Mouse (Mus musculus): ENCODE measurements around the gene Cilp2. TPM values are rescaled to one million over a fixed set of nuclear protein-coding genes. Genes with fewer than 3 reads are reported as not detected.

Cilp2 gene
- polyA plus RNA-seq, 1 experiment from 2014 or later, result 4.9 TPM

- no peaks in the 10 kb centered on the region; the same call in none of the 2 replicates for H3K36me3 ChIP-seq (ENCODE audit: control insufficient read depth, insufficient read depth)
- H3K4me3 ChIP-seq (replicated peaks; ENCODE audit: low read length), result no peak overlapping the region
- 87% methylated on average over 11 of the region's 11 CpGs for WGBS
- H3K27ac ChIP-seq (ENCODE audit: low read length), result no peak overlapping the region
- H3K9ac ChIP-seq (replicated peaks; ENCODE audit: low read depth, low read length), result no peak overlapping the region
- ATAC-seq, result no peak
- H3K4me1 ChIP-seq (replicated peaks; ENCODE audit: control insufficient read depth, insufficient read depth, low read length), result no peaks in the 10 kb centered on the region
- H3K9me3 ChIP-seq (ENCODE audit: control insufficient read depth, low read length), result no peaks in the 10 kb centered on the region
- H3K4me2 ChIP-seq (ENCODE audit: low read length), result no peak overlapping the region
- no peaks in the 10 kb centered on the region for H3K27me3 ChIP-seq (replicated peaks; ENCODE audit: control insufficient read depth, insufficient read depth, low read length)
Observed at GRCm38 (mm10) chr8:69870003-69870765, 17.3 kb downstream of the Cilp2 start.

- Histone ChIP-seq H3K4me1 (replicated peaks; ENCODE audit: control insufficient read depth, insufficient read depth, low read length) (no peaks in the 10 kb centered on the region), H3K27ac (ENCODE audit: low read length) (no peak overlapping the region), H3K4me2 (ENCODE audit: low read length) (no peak overlapping the region), H3K36me3 (ENCODE audit: control insufficient read depth, insufficient read depth) (no peaks in the 10 kb centered on the region; the same call in none of the 2 replicates), H3K9me3 (ENCODE audit: control insufficient read depth, low read length) (no peaks in the 10 kb centered on the region), H3K27me3 (replicated peaks; ENCODE audit: control insufficient read depth, insufficient read depth, low read length) (no peaks in the 10 kb centered on the region), H3K4me3 (replicated peaks; ENCODE audit: low read length) (no peak overlapping the region), H3K9ac (replicated peaks; ENCODE audit: low read depth, low read length) (no peak overlapping the region)
- no peak for ATAC-seq
- WGBS, result 88% methylated on average over 5 of the region's 5 CpGs
Observed at GRCm38 (mm10) chr8:69867696-69868326, 19.7 kb downstream of the Cilp2 start.

- WGBS, result 83% methylated on average over 5 of the region's 5 CpGs
- Histone ChIP-seq H3K27me3 (replicated peaks; ENCODE audit: control insufficient read depth, insufficient read depth, low read length) (no peaks in the 10 kb centered on the region), H3K9me3 (ENCODE audit: control insufficient read depth, low read length) (no peaks in the 10 kb centered on the region), H3K4me2 (ENCODE audit: low read length) (no peak overlapping the region), H3K9ac (replicated peaks; ENCODE audit: low read depth, low read length) (no peak overlapping the region), H3K4me1 (replicated peaks; ENCODE audit: control insufficient read depth, insufficient read depth, low read length) (no peaks in the 10 kb centered on the region), H3K36me3 (ENCODE audit: control insufficient read depth, insufficient read depth) (peaks cover under 1% of the 10 kb centered on the region; the same call in 1 of the 2 replicates), H3K27ac (ENCODE audit: low read length) (no peak overlapping the region), H3K4me3 (replicated peaks; ENCODE audit: low read length) (no peak overlapping the region)
- no peak for ATAC-seq
Observed at GRCm38 (mm10) chr8:69864180-69864579, 23.3 kb downstream of the Cilp2 start.

DNA sequence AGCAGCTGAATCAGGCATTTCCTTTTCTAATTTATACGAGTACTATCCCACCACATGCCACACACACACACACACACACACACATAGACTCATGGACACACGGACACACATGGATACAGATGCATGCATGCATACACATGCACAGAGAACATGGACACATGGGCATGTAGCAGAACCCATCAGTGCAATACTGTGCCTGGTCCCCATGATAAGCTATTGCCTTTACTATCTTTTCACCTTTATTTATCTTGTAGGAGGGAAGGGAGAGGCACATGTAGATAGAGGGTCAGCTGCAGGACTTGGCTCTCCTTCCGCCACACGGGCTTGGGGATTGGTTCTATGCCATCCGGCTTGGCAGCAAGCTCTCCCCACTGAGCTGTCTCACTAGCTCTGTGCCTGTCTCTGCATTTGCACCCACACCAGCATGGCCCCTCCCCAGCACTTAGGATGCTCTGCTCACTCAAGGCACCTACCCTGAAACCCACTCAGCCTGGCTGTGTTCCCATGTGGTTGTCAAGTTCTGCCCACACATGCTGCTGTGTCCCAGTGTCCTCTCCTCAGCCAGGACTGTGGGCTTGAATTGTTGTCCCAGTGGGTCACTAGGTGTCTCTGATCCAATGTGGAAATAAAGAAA lies 24.0 kb downstream of the Cilp2 start:
- no peak overlapping the region for H3K4me3 ChIP-seq (replicated peaks; ENCODE audit: low read length)
- no peak overlapping the region for H3K4me2 ChIP-seq (ENCODE audit: low read length)
- no peak overlapping the region for H3K27ac ChIP-seq (ENCODE audit: low read length)
- ATAC-seq, result no peak
- no peaks in the 10 kb centered on the region for H3K4me1 ChIP-seq (replicated peaks; ENCODE audit: control insufficient read depth, insufficient read depth, low read length)
- 87% methylated on average over 5 of the region's 5 CpGs for WGBS
- H3K9me3 ChIP-seq (ENCODE audit: control insufficient read depth, low read length), result no peaks in the 10 kb centered on the region
- H3K36me3 ChIP-seq (ENCODE audit: control insufficient read depth, insufficient read depth), result peaks cover 2% of the 10 kb centered on the region; the same call in 1 of the 2 replicates
- no peak overlapping the region for H3K9ac ChIP-seq (replicated peaks; ENCODE audit: low read depth, low read length)
- H3K27me3 ChIP-seq (replicated peaks; ENCODE audit: control insufficient read depth, insufficient read depth, low read length), result no peaks in the 10 kb centered on the region

DNA sequence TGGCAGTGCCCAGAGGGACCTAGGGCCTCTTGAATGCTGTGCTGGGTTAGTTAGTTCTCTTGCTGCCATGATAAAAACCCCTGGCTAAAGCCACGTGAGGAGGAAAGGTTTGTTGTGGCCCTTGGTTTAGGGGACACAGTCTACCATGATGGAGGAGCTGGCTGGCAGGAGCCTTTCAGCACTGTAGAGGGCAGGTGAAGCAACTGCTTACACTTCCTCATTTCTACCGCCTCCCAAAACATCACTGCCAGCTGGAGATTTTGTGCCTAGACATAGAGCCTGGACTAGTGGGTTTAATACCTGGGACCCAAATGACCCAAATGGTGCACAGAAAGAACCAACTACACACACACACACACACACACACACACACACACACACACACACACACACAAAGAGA lies 26.2 kb downstream of the Cilp2 start:
- Histone ChIP-seq H3K4me1 (replicated peaks; ENCODE audit: control insufficient read depth, insufficient read depth, low read length) (no peaks in the 10 kb centered on the region), H3K9ac (replicated peaks; ENCODE audit: low read depth, low read length) (no peak overlapping the region), H3K27ac (ENCODE audit: low read length) (no peak overlapping the region), H3K36me3 (ENCODE audit: control insufficient read depth, insufficient read depth) (peaks cover 2% of the 10 kb centered on the region; the same call in 1 of the 2 replicates), H3K4me2 (ENCODE audit: low read length) (no peak overlapping the region), H3K27me3 (replicated peaks; ENCODE audit: control insufficient read depth, insufficient read depth, low read length) (no peaks in the 10 kb centered on the region), H3K9me3 (ENCODE audit: control insufficient read depth, low read length) (no peaks in the 10 kb centered on the region), H3K4me3 (replicated peaks; ENCODE audit: low read length) (no peak overlapping the region)
- 70% methylated on average over 2 of the region's 2 CpGs for WGBS
- no peak for ATAC-seq

- H3K36me3 ChIP-seq (ENCODE audit: control insufficient read depth, insufficient read depth), result peaks cover 2% of the 10 kb centered on the region; the same call in 1 of the 2 replicates
Observed at GRCm38 (mm10) chr8:69860807-69861206, 26.7 kb downstream of the Cilp2 start.

GRCm38 (mm10) chr8:69853869-69854268 lies 33.6 kb downstream of the Cilp2 start:
- Histone ChIP-seq H3K4me1 (replicated peaks; ENCODE audit: control insufficient read depth, insufficient read depth, low read length) (no peaks in the 10 kb centered on the region), H3K27me3 (replicated peaks; ENCODE audit: control insufficient read depth, insufficient read depth, low read length) (no peaks in the 10 kb centered on the region), H3K9me3 (ENCODE audit: control insufficient read depth, low read length) (no peaks in the 10 kb centered on the region), H3K4me2 (ENCODE audit: low read length) (no peak overlapping the region), H3K36me3 (ENCODE audit: control insufficient read depth, insufficient read depth) (no peaks in the 10 kb centered on the region), H3K27ac (ENCODE audit: low read length) (no peak overlapping the region), H3K4me3 (replicated peaks; ENCODE audit: low read length) (no peak overlapping the region), H3K9ac (replicated peaks; ENCODE audit: low read depth, low read length) (no peak overlapping the region)
- no peak for ATAC-seq
- WGBS, result 96% methylated on average over 10 of the region's 10 CpGs

More at GRCm38 (mm10) chr8:69860807-69861206, 26.7 kb downstream of the Cilp2 start:
- no peak overlapping the region for H3K9ac ChIP-seq (replicated peaks; ENCODE audit: low read depth, low read length)
- no peak overlapping the region for H3K4me2 ChIP-seq (ENCODE audit: low read length)
- H3K4me1 ChIP-seq (replicated peaks; ENCODE audit: control insufficient read depth, insufficient read depth, low read length), result no peaks in the 10 kb centered on the region
- H3K4me3 ChIP-seq (replicated peaks; ENCODE audit: low read length), result no peak overlapping the region
- no peak for ATAC-seq
- no peaks in the 10 kb centered on the region for H3K27me3 ChIP-seq (replicated peaks; ENCODE audit: control insufficient read depth, insufficient read depth, low read length)
- no peak overlapping the region for H3K27ac ChIP-seq (ENCODE audit: low read length)
- WGBS, result 59% methylated on average over 4 of the region's 4 CpGs
- H3K9me3 ChIP-seq (ENCODE audit: control insufficient read depth, low read length), result no peaks in the 10 kb centered on the region

- ATAC-seq, result no peak
- no peaks in the 10 kb centered on the region for H3K36me3 ChIP-seq (ENCODE audit: control insufficient read depth, insufficient read depth)
- H3K4me3 ChIP-seq (replicated peaks; ENCODE audit: low read length), result no peak overlapping the region
- H3K27ac ChIP-seq (ENCODE audit: low read length), result no peak overlapping the region
- no peak overlapping the region for H3K4me2 ChIP-seq (ENCODE audit: low read length)
- H3K4me1 ChIP-seq (replicated peaks; ENCODE audit: control insufficient read depth, insufficient read depth, low read length), result no peaks in the 10 kb centered on the region
- H3K9me3 ChIP-seq (ENCODE audit: control insufficient read depth, low read length), result no peaks in the 10 kb centered on the region
- no peaks in the 10 kb centered on the region for H3K27me3 ChIP-seq (replicated peaks; ENCODE audit: control insufficient read depth, insufficient read depth, low read length)
- 85% methylated on average over 7 of the region's 7 CpGs for WGBS
- H3K9ac ChIP-seq (replicated peaks; ENCODE audit: low read depth, low read length), result no peak overlapping the region
Observed at GRCm38 (mm10) chr8:69850926-69851506, 36.5 kb downstream of the Cilp2 start.

DNA sequence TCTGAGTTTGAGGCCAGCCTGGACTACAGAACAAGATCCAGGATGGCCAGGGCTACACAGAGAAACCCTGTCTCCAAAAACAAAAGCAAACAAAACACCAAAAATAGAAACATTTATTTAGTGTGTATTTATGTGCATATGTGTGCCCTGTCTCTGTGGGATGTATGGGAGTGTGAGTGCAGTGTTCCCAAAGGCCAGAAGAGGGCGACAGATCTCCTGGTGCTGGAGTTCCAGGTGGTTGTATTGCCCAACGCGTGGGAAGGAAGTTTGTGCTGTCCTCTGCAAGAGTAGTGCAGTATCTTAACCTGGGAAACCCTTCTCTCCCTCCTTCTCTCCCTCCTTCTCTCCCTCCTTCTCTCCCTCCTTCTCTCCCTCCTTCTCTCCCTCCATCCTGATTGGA lies 37.6 kb downstream of the Cilp2 start:
- no peak overlapping the region for H3K4me3 ChIP-seq (replicated peaks; ENCODE audit: low read length)
- H3K36me3 ChIP-seq (ENCODE audit: control insufficient read depth, insufficient read depth), result no peaks in the 10 kb centered on the region
- no peak for ATAC-seq
- 46% methylated on average over 3 of the region's 3 CpGs for WGBS
- no peaks in the 10 kb centered on the region for H3K4me1 ChIP-seq (replicated peaks; ENCODE audit: control insufficient read depth, insufficient read depth, low read length)
- no peaks in the 10 kb centered on the region for H3K9me3 ChIP-seq (ENCODE audit: control insufficient read depth, low read length)
- no peaks in the 10 kb centered on the region for H3K27me3 ChIP-seq (replicated peaks; ENCODE audit: control insufficient read depth, insufficient read depth, low read length)
- no peak overlapping the region for H3K4me2 ChIP-seq (ENCODE audit: low read length)
- no peak overlapping the region for H3K9ac ChIP-seq (replicated peaks; ENCODE audit: low read depth, low read length)
- no peak overlapping the region for H3K27ac ChIP-seq (ENCODE audit: low read length)

Data from forebrain, embryonic 16.5 days (tissue).